Mouse (Mus musculus) kidney, adult 8-10 months (tissue): ENCODE measurements around the gene Atf4.

Source experiments
- DNase-seq, 2 experiments: peaks; one replicate each; pipeline ENCODE4 v3.0.0; 2022

The Atf4 gene

DNA sequence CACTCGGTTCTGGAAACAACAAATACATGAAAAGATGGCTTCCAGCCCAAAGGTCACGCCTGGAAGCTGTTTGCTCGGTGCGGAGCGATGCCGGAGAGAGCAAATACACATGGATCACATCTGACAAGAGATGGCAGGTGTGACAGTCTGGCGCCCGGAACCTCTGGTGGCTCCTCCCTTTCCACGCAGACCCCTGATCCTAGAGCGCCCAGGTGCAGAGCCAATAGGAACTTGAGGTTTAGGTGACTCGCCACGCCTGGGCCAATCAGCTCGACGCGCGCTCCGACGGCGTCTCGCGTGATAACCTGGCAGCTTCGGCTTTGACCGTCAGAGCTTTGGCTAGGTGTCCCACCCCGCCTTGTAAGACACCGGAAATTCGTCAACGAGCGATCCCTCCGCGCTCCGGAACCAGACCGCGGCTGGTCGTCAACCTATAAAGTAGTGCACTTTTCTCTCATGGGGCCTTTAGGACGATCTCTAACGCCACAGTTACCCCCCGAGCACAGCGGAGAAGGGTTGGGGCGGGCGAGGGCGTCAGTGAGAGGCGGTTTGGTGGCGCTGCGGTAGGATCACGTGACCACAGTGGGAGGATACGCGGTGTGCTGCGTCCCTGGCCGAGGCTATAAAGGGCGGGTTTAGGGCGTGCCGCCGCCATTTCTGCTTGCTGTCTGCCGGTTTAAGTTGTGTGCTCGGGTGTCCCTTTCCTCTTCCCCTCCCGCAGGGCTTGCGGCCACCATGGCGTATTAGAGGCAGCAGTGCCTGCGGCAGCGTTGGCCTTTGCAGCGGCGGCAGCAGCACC is at the start of gene Atf4:
Gene Atf4 (plus strand): TSS at position 338 of the 799 bp plus-strand sequence.
- DNase-seq = peak; percentile 98 to 99

GRCm38 (mm10) chr15:80206057-80206565 is 48.9 kb upstream of the Atf4 start:
- DNase-seq = no peak

DNA sequence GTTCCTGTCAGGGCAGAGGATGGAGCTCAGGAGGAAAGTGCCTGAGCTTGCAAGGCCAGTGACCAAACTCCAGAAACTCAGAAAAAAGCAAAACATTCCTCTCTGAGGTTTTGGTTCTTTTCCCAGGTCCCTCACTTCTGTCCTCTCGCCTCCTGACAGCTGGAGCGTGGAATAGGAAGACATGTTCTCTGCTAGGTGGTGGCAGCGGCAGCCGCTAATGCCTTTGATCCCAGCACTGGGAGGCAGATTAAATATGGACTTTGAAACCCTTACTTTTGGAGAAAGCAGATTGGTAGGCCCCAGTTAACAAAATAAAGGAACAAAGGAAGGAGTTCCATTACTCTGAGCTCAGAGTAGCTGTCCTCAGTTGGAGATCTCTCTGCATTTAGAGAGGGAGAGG is 46.5 kb upstream of the Atf4 start:
- DNase-seq = peak; percentile 63 to 70

DNA sequence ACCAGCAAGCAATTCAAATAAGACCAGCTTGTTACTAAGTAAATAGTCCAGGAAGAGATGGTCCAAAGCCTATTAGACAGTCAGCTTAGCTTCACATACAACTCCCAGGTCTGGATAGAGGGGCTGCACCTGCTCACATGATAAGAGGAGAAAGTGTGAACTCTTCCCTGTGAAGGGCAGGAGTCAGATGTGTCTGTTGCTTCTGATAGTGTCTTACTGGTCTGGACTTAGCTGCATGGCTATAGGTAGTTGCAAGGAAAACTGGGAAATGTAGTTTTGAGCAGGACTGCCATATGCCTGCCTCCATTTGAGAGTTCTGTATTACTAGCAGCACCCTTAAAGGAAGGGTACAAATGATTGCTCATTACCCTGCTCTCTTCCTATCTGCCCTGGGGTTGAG is 41.3 kb upstream of the Atf4 start:
- DNase-seq = no peak

DNA sequence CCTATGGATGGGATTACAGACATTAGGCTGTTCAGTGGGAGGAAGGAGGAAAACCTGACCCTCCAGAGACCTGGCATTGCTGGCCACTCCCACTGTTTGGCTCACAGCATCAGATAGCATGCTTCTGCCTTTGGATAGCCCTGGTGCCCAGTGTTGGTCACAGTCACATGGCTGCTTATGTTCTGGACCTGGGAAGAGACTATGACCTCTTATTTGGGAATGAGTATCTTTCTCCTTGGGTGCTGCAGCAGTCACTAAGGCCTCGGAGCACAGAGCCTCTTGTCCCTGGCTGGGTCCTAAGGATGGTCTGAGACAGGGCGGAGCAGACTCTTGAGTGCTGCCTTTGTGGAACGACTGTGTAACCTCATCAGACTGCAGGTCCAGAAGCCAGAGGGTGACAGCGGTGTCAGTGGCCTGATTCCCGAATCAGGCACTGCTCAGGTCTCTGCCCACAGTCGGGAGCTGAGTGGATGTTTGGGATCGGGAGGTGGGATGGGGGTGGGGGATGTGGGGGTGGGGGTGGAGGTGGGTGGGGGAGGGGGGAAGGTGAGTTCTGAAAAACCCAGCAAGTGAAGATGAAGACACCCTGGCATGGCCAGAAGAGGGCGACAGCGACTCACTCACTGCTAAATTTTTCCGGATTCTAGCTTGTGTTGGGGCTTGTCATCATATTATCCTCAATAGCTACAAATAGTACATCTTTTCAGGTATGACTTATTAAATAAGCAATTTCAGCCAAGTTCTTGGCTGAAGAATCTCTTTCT is 39.1 kb upstream of the Atf4 start:
- DNase-seq = no peak

DNA sequence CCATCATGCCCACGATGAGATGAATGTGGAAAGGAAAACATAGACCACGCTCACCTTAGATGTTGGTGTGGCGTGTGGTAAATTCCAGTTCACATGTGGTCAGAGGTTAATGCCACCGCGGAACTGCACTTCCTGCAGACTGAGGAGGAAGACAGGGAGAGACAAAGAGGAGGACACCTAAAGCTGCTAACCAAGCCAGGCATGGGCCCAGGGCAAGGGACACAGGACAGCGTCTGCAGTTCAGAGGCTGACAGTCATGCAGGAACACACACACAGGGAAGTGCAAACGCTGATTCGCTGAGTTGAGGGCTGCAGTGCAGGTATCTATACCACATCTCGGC is 38.5 kb upstream of the Atf4 start:
- no peak for DNase-seq

- no peak for DNase-seq
Measured at GRCm38 (mm10) chr15:80217476-80217875, 37.5 kb upstream of the Atf4 start.

DNA sequence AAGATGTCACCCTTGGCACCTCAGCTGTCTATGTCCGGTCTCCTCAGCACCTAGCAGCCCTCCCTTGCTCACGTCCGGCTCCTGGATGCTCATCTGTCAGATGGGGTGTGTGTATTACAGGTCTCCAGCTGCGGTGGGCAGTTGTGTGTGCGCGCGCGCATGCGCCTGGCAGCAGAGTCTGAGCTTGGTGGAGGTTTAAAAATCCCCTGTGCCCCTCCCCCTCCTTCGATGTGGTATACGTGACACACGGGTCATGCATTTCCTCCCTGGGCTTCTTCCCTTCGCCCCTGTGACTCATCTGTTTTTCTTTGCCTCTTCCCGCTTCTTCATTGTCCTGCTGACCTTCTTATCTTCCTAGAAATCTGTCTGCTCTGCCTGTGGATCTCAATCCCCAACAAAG is 35.8 kb upstream of the Atf4 start:
- DNase-seq = no peak

DNA sequence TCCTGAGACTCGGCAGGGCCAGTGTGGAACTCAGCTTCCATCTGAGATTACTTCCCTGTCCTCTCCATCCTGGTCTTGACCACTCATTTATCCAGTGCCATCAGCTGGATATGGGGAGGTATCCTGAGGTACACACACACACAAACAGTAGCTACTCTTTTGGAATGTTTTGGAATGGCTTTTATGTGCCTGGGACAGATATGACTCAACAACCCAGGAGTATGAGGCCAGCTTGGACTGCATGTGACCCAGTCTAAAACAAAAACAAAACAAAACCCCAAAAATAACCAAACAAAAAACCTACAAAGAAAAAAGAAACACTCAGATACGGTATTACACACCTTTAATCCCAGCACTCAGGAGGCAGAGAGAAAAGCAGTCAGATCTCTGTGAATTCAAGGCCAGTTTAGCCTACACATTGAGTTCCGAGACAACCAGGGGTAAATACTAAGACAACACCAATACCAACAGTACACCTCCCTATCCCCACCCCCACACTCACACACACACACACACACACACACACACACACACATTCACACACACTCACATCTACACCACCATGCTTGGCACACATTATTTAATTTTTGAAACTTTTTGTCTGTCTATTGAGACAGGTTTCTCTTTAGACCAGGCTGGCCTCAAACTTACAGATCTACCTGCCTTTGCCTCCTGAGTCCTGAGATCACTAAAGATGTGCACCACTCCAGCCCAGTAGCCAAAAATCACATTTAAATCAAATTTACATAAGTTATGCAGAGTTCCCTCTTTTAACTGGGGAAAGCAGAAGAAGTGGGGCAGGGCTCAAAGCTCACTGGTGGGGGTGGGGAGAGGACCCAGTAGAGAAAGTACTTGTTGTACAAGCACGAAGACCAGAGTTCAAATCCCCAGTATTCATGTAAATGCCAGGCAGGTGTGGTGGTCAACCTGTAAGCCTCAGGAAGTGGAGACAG is 35.0 kb upstream of the Atf4 start:
- no peak for DNase-seq

- no peak for DNase-seq
Measured at GRCm38 (mm10) chr15:80221031-80221430, 34.0 kb upstream of the Atf4 start.

DNA sequence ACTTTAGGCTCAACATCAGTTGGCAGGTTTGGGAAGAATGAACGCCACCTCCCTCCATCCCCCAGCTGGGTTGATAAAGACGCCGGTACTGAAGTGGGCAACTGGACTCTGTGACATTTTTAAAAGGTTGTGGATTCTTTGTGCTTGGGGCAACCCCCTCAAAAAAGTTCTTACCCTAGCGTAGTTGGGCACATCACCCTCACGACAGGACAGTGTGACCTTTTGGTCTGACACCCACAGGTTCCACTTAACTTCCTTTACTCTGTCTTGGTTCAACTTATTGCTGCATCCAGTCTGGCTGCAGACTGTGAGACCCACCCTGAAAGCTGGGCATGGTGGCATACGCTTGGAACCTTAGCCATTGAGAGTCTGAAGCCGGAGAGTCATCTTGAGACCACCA is 31.2 kb upstream of the Atf4 start:
- DNase-seq = no peak

- peak; percentile 55 to 76 for DNase-seq
Measured at GRCm38 (mm10) chr15:80225208-80225607, 29.8 kb upstream of the Atf4 start.

GRCm38 (mm10) chr15:80225796-80226195 is 29.2 kb upstream of the Atf4 start:
- peak; percentile 53 to 81 for DNase-seq

GRCm38 (mm10) chr15:80228071-80228800 is 26.7 kb upstream of the Atf4 start:
- DNase-seq = no peak

GRCm38 (mm10) chr15:80232331-80232730 is 22.7 kb upstream of the Atf4 start:
- DNase-seq = no peak

DNA sequence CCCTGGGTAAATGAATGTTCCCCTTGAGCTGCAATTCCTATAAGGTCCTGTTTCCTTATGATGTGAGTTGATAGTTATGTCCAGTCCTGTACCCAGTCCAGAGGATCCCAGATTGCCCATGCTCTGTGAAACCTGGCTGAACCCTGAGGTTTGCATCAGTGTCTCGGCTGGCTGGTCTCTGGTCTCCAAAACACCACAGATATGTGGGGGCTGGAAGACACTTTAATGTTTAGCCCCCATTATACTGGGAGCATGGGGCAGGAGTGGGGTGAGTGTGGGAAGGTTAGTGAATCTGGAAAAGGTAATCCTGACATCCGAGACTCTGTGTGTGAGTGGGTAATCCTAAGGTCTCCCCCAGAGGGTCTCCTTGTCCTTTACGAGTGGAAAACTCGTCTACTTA is 21.9 kb upstream of the Atf4 start:
- DNase-seq = no peak

DNA sequence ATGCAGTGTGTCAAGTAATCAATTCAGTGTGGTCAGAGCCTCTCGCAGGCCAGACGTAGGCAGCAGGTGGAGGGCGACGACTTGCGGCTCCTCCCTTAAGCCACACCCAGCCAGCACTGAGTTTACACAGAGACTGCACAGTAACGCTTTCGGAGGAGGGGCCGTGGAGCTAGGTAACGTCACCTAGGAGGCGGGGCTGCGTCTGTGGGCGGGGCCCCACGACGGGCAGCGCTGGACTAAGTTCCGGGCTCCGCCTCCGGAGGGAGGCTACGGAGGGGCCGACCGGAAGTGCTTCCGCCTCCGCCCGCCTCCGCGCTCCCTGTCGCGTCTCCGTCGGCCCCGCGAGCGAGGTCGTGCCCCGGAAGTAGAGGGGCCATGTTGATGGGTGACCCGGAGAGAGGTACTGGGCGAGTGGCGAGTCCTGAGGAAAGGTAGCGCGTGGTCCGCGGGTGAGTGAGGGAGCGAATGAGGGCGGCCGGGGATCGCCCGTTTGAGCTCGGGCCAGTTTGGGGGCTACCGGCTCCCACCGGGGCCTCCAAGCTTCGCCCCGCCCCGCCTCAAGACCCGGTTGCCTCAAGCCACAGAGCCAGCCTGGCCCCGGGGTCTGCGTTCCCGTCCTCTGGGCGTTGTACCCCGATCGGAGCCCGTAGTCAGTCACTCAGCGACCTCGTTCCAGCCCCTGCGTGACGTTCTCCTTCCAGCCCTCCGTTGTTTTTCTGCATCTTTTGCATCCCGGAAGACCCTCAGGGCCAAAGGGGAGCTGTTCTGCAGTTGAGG is 21.1 kb upstream of the Atf4 start, which contains the start of gene Mief1:
Gene Mief1 (plus strand): TSS at position 286 of the 777 bp plus-strand sequence.
- DNase-seq = peak; percentile 99

- DNase-seq = no peak
Measured at GRCm38 (mm10) chr15:80235535-80235934, 19.4 kb upstream of the Atf4 start, which contains the start of gene AC140267.1. AC140267.1 (plus strand) TSS chr15:80235835.

- no peak for DNase-seq
Measured at GRCm38 (mm10) chr15:80248135-80248534, 6.8 kb upstream of the Atf4 start.

- DNase-seq = no peak
Measured at GRCm38 (mm10) chr15:80248596-80248995, 6.4 kb upstream of the Atf4 start.

GRCm38 (mm10) chr15:80249672-80250071 is 5.3 kb upstream of the Atf4 start:
- DNase-seq = no peak
